Mouse (Mus musculus) midbrain, postnatal 0 days (tissue): ENCODE results near the gene Ipo9. TPM values are rescaled to one million over a fixed set of nuclear protein-coding genes. Genes with fewer than 3 reads are reported as not detected.

Experiments used
- ATAC-seq: fragments of 200-750 bp; cut with Nextera tagmentation; 2 replicates; pipeline ENCODE4 v1.8.0; 2017; ENCODE audit warnings: moderate number of reproducible peaks, mild to moderate bottlenecking, moderate TSS enrichment, moderate library complexity; ENCODE audit not compliant: low FRiP score
- DNase-seq: peaks from one replicate; pipeline ENCODE4 v3.0.0-alpha.2; 2015; ENCODE audit warnings: low spot score
- H3K27ac ChIP-seq: fragments of 300-500 bp; sonication (generic); 2 replicates; pipeline ENCODE4 v1.5.1; 2014; ENCODE audit warnings: low read depth, mild to moderate bottlenecking, low read length, mixed read lengths
- H3K27me3 ChIP-seq: fragments of 300-500 bp; sonication (generic); 2 replicates; pipeline ENCODE4 v1.6.1; 2014; ENCODE audit warnings: low read length, control low read depth, mixed read lengths; ENCODE audit not compliant: insufficient read depth
- H3K36me3 ChIP-seq: fragments of 300-500 bp; sonication (generic); 2 replicates; pipeline ENCODE4 v1.6.1; 2014; ENCODE audit warnings: low read length, control low read depth, mixed read lengths; ENCODE audit not compliant: insufficient read depth
- H3K4me1 ChIP-seq: fragments of 300-500 bp; sonication (generic); 2 replicates; pipeline ENCODE4 v1.6.1; 2014; ENCODE audit warnings: mild to moderate bottlenecking, control low read depth, antibody characterized with exemption, low read length, mixed read lengths; ENCODE audit not compliant: insufficient read depth
- H3K4me2 ChIP-seq: fragments of 300-500 bp; sonication (generic); 2 replicates; pipeline ENCODE4 v1.6.1; 2014; ENCODE audit warnings: low read depth, mild to moderate bottlenecking, low read length, mixed read lengths; ENCODE audit not compliant: poor library complexity, severe bottlenecking
- H3K4me3 ChIP-seq: fragments of 300-500 bp; sonication (generic); 2 replicates; pipeline ENCODE4 v1.5.1; 2014; ENCODE audit warnings: low read depth, mild to moderate bottlenecking, low read length, moderate library complexity
- H3K9ac ChIP-seq: fragments of 300-500 bp; sonication (generic); replicated peaks from 2 replicates; pipeline ENCODE4 v1.6.1; 2014; ENCODE audit warnings: mild to moderate bottlenecking, low read length, moderate library complexity, mixed read lengths; ENCODE audit not compliant: poor library complexity, severe bottlenecking
- H3K9me3 ChIP-seq: fragments of 300-500 bp; sonication (generic); 2 replicates; pipeline ENCODE4 v1.6.1; 2016; ENCODE audit warnings: low read length, control low read depth
- CTCF ChIP-seq: IDR thresholded peaks from 2 replicates; pipeline ENCODE4 v1.5.1; 2016; ENCODE audit warnings: antibody characterized with exemption, mild to moderate bottlenecking
- WGBS: fragments of 180-500 bp; shearing (Covaris S2); extraction: QIAGEN DNeasy Blood & Tissue Kit; methylation state at CpG from one replicate; pipeline ENCODE4 v1.1.7; 2014; 5-methylcytosine and 5-hydroxymethylcytosine counted together
- polyA plus RNA-seq: library from polyadenylated mRNA; unstranded; fragments of >200 nt; fragmentation: Nextera tagmentation; extraction: Ambion mirVana; gene quantifications from 2 replicates; pipeline ENCODE4 v1.2.1, GENCODE M21; 2015
- total RNA-seq: library from RNA; depleted of rRNA; stranded (reverse); fragments of >200 nt; gene quantifications from 2 replicates; pipeline ENCODE4 v1.2.3, GENCODE M21; 2014

The Ipo9 gene
- total and polyA plus RNA-seq, 2 experiments from 2014 or later, result 88.7 to 89.3 TPM

DNA sequence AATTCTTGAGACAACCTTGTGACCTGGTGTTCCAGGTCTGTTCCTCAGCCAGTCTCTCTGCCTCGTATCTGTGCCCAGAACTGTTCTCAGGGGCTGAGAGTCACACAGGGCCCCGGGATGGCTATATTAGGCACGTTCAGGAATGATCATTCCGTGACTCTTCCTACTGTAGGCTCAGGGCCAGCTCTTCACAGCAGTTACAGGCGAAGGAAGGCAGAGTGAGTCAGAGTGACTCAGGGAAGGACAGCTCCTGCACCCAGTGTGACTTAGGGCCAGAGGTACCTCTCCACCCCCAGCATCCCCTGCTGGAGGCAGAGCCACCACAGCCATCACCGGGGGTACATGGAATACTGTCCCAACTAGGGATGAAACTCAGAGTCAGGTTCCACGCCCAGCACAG is 63.3 kb downstream of the Ipo9 start:
- no peak for TF ChIP-seq CTCF
- Histone ChIP-seq H3K27ac (no peak overlapping the region), H3K27me3 (no peaks in the 10 kb centered on the region), H3K9me3 (no peaks in the 10 kb centered on the region), H3K36me3 (no peaks in the 10 kb centered on the region), H3K4me1 (peaks cover 4% of the 10 kb centered on the region; the same call in 1 of the 2 replicates), H3K4me2 (no peak overlapping the region), H3K9ac (no peak overlapping the region), H3K4me3 (no peak overlapping the region)
- WGBS, result 84% methylated on average over 7 of the region's 7 CpGs
- no peak for ATAC-seq
- DNase-seq, result no peak

DNA sequence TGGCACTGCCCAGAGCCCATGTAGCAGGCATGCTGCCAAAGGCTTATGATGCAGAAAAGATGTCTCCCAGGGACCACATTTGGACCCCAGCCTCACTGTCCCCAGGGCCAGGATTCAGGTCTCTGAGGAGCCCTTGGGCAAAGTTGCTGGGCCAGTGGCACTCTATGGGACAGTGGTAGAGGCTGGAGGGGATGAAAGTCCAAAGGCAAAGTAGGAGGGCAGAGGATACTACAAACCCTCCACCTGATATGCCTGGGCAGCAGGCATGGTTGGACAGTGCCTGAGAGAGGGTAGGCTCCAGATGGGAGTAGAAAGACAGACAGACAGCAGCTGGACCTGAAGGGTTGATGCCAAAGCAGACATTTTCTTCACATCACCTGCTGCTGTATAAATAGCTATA is 63.9 kb downstream of the Ipo9 start:
- no peak for ATAC-seq
- H3K27ac ChIP-seq, result no peak overlapping the region
- no peak overlapping the region for H3K4me3 ChIP-seq
- no peaks in the 10 kb centered on the region for H3K9me3 ChIP-seq
- H3K9ac ChIP-seq, result no peak overlapping the region
- no peak overlapping the region for H3K4me2 ChIP-seq
- peaks cover 3% of the 10 kb centered on the region; the same call in 1 of the 2 replicates for H3K4me1 ChIP-seq
- H3K27me3 ChIP-seq, result no peaks in the 10 kb centered on the region
- no peak for TF ChIP-seq CTCF
- H3K36me3 ChIP-seq, result no peaks in the 10 kb centered on the region
- DNase-seq, result no peak

DNA sequence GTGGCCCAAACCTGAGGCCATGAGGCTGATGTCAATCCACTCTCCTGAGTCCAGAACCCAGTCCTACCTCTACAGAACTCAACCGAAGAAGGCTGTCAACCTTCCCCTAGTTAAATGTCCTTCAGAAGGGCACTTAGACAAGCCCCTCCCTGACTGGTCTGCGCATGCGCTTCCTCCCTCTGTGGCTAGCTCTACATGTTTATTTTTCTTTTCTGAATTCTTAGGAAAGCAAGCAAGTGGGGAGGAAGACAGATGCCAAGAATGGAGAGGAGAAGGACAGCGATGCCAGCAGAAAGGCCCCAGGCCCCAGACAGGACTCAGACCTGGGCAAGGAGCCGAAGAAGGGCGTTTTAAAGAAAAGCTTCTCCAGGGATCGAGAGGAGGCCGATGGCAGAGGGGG is 66.9 kb downstream of the Ipo9 start:
- ATAC-seq (no peak), DNase-seq (no peak)
- H3K27me3 ChIP-seq, result no peaks in the 10 kb centered on the region
- no peak overlapping the region for H3K9ac ChIP-seq
- no peak overlapping the region for H3K27ac ChIP-seq
- WGBS, result 88% methylated on average over 8 of the region's 8 CpGs
- H3K4me2 ChIP-seq, result no peak overlapping the region
- TF ChIP-seq CTCF, result no peak
- H3K4me1 ChIP-seq, result no peaks in the 10 kb centered on the region
- H3K36me3 ChIP-seq, result no peaks in the 10 kb centered on the region
- no peaks in the 10 kb centered on the region for H3K9me3 ChIP-seq
- H3K4me3 ChIP-seq, result no peak overlapping the region

DNA sequence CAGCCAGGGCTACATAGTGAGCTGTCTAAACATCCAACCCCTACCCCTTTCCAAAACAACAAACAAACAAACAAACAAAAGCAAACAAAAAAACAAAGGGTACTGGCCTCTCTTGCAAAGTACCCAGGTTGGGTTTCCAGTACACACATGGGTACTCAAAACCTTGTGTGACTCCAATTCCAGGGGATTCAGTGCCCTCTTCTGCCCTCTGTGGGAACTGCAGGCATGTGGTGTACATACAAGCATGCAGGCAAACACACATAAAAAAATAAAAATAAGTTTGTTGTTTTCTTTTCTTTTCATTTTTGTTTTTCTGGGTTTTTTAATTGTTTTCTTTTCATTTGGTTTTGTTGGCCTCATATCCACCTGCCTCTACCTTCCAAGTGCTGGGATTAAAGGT is 68.2 kb downstream of the Ipo9 start:
- Histone ChIP-seq H3K4me2 (no peak overlapping the region), H3K4me1 (no peaks in the 10 kb centered on the region), H3K27me3 (no peaks in the 10 kb centered on the region), H3K4me3 (no peak overlapping the region), H3K9me3 (no peaks in the 10 kb centered on the region), H3K27ac (no peak overlapping the region), H3K36me3 (no peaks in the 10 kb centered on the region), H3K9ac (no peak overlapping the region)
- ATAC-seq (no peak), DNase-seq (no peak)
- peak; percentile 11; the same call in 1 of the 2 replicates for TF ChIP-seq CTCF

GRCm38 (mm10) chr1:135361491-135361890 is 68.8 kb downstream of the Ipo9 start:
- DNase-seq, result no peak
- no peaks in the 10 kb centered on the region for H3K27me3 ChIP-seq
- no peaks in the 10 kb centered on the region for H3K4me1 ChIP-seq
- no peak overlapping the region for H3K27ac ChIP-seq
- 72% methylated on average over 4 of the region's 4 CpGs for WGBS
- ATAC-seq, result no peak
- no peaks in the 10 kb centered on the region for H3K9me3 ChIP-seq
- no peak overlapping the region for H3K9ac ChIP-seq
- H3K4me3 ChIP-seq, result no peak overlapping the region
- no peak overlapping the region for H3K4me2 ChIP-seq
- no peaks in the 10 kb centered on the region for H3K36me3 ChIP-seq
- TF ChIP-seq CTCF, result no peak

DNA sequence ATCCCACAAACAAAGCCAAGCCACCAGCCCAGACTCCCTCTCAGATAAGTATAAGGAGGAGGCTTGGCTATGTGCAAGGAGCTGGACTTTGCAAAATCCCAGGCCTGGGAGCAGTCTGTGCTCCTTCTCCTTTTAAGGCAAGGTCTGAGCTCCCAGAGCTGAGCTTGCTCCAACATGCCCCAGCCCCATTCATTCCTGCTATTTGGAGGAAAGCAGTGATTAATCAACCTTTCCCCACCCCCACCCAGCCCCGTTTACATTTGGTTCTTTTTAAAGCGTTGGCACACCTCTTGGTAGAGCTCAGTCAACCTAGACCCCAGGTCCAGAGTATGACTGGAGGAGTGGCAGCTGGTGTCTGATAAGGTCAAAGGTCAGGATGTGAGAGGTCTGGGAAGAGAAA is 71.2 kb downstream of the Ipo9 start:
- 28% methylated on average over 2 of the region's 2 CpGs for WGBS
- Histone ChIP-seq H3K36me3 (no peaks in the 10 kb centered on the region), H3K9ac (no peak overlapping the region), H3K4me1 (no peaks in the 10 kb centered on the region), H3K4me3 (no peak overlapping the region), H3K27ac (no peak overlapping the region), H3K9me3 (no peaks in the 10 kb centered on the region), H3K27me3 (no peaks in the 10 kb centered on the region), H3K4me2 (no peak overlapping the region)
- DNase-seq, result no peak
- ATAC-seq, result no peak
- TF ChIP-seq CTCF, result no peak
